Mouse (Mus musculus) brain, embryonic 14.5 days (tissue): ENCODE data around the gene Dapk3. TPM values are rescaled to one million over a fixed set of nuclear protein-coding genes. Genes with fewer than 3 reads are reported as not detected.

ENCODE experiments used
- DNase-seq: peaks from one replicate; pipeline ENCODE4 v3.0.0-alpha.2; 2011; ENCODE audit warnings: low read depth
- CTCF ChIP-seq: fragments of 200-500 bp; IDR thresholded peaks from 2 replicates; pipeline ENCODE4 v1.5.1; 2012; ENCODE audit warnings: inconsistent platforms, mild to moderate bottlenecking, moderate library complexity, borderline replicate concordance; ENCODE audit not compliant: insufficient read depth, insufficient read length; ENCODE audit errors: extremely low read depth
- POLR2A ChIP-seq: fragments of 200-500 bp; IDR thresholded peaks from 2 replicates; pipeline ENCODE4 v1.6.1; 2012; ENCODE audit warnings: mild to moderate bottlenecking, inconsistent platforms, borderline replicate concordance; ENCODE audit not compliant: poor library complexity, insufficient read depth, insufficient read length, severe bottlenecking; ENCODE audit errors: extremely low read depth
- polyA plus RNA-seq: library from polyadenylated mRNA; depleted of rRNA; stranded (reverse); fragments of >200 nt; gene quantifications from 2 replicates; pipeline ENCODE4 v1.2.3, GENCODE M21; 2012; rRNA removed

The Dapk3 gene
- polyA plus RNA-seq, 1 experiment: 88.4 TPM

DNA sequence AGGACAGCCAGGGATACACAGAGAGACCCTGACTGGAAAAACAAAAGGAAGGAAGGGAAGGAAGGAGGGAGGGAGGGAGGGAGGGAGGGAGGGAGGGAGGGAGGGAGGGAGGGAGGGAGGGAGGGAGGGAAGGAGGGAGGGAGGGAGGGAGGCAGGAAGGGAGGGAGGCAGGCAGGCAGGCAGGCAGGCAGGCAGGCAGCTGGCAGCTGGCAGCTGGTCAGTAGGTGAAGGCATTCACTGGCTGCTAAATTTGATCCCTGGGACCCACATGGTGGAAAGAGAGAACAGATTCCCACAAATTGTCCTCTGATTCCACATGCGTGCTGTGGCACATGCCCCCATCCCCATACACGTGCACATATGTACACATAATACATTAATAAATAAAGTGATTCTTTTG, 55.8 kb downstream of the Dapk3 start:
- TF ChIP-seq CTCF (no peak), POLR2A (no peak)

DNA sequence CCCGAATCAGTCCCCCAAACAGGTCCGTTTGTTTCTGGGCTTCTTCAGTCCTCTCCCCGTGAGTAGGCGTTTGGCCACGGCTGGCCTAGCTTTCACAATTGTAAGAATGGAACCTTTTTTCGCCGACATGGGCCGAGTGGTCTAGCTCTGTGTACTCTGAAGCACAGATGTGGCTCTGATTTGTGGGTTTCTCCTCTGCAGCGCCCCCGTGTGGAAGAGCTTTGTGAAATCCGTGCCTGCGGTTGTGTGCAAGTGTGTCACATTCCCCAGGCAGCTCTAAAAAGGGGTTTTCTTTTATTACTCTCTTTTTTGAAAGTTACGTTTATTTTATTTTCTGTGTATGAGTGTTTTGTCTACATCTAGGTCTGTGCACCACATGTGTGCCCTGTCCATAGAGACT, 58.1 kb downstream of the Dapk3 start:
- DNase-seq: peak; percentile 67
- no peak for TF ChIP-seq POLR2A
- TF ChIP-seq CTCF: peak; percentile 75

More for the DNA sequence above, 55.8 kb downstream of the Dapk3 start:
- no peak for DNase-seq

DNA sequence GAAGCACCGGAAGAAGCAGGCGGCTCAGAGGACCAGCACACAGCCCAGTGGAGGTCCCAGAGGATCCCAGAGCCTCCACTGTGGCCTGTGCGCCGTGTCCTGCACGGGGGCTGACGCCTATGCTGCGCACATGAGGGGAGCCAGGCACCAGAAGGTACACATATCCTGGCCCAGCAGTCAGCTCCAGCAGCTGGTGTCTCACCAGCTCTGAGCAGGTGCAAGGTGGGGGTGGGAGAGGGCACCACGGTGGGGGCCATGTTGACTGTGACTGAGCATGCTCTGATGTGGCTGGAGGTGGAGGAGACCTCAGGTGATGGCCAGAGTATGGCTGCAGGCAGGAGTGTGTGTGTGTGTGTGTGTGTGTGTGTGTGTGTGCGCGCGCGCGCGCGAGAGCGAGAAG, 59.2 kb downstream of the Dapk3 start:
- DNase-seq: no peak
- no peak for TF ChIP-seq CTCF
- no peak for TF ChIP-seq POLR2A

Other genes starting within 250 kb of the Dapk3 start
- 13.3 and 13.6 TPM in 2 replicates for gene Gng7, start 168.1 kb upstream of the Dapk3 start, polyA plus RNA-seq
- 41.5 and 66.5 TPM in 2 replicates for gene Diras1, start 157.3 kb upstream of the Dapk3 start, polyA plus RNA-seq
- gene Slc39a3, start 145.6 kb upstream of the Dapk3 start, polyA plus RNA-seq: 70.0 and 77.9 TPM in 2 replicates
- gene Sgta, start 122.8 kb upstream of the Dapk3 start, polyA plus RNA-seq: 326 and 369 TPM in 2 replicates
- gene Thop1, start 113.0 kb upstream of the Dapk3 start, polyA plus RNA-seq: 69.5 and 86.1 TPM in 2 replicates
- 0.19 and 0.20 TPM in 2 replicates for gene Creb3l3, start 84.1 kb upstream of the Dapk3 start, polyA plus RNA-seq
- 203 and 214 TPM in 2 replicates for gene Map2k2, start 77.1 kb upstream of the Dapk3 start, polyA plus RNA-seq
- gene Zbtb7a, start 47.8 kb upstream of the Dapk3 start, polyA plus RNA-seq: 9.2 and 12.7 TPM in 2 replicates
- 38.4 and 47.8 TPM in 2 replicates for gene Pias4, start 15.1 kb upstream of the Dapk3 start, polyA plus RNA-seq
- 1,504 and 1,952 TPM in 2 replicates for gene Eef2, start 6.4 kb upstream of the Dapk3 start, polyA plus RNA-seq
- gene 4930442H23Rik, start 844 bp downstream of the Dapk3 start, polyA plus RNA-seq: not detected in 2 replicates
- gene Nmrk2, start 19.0 kb downstream of the Dapk3 start, polyA plus RNA-seq: 0.18 and 0.21 TPM in 2 replicates
- 134 and 169 TPM in 2 replicates for gene Atcay, start 47.8 kb downstream of the Dapk3 start, polyA plus RNA-seq
- 59.8 and 63.6 TPM in 2 replicates for gene Zfr2, start 50.1 kb downstream of the Dapk3 start, polyA plus RNA-seq
- gene Matk, start 69.9 kb downstream of the Dapk3 start, polyA plus RNA-seq: 30.6 and 31.9 TPM in 2 replicates
- 67.0 and 72.1 TPM in 2 replicates for gene Mrpl54, start 83.9 kb downstream of the Dapk3 start, polyA plus RNA-seq
- gene Apba3, start 84.0 kb downstream of the Dapk3 start, polyA plus RNA-seq: 45.2 and 47.0 TPM in 2 replicates
- gene Tjp3, start 108.6 kb downstream of the Dapk3 start, polyA plus RNA-seq: 4.6 and 4.9 TPM in 2 replicates
- gene Pip5k1c, start 110.0 kb downstream of the Dapk3 start, polyA plus RNA-seq: 267 and 268 TPM in 2 replicates
- 41.4 and 44.3 TPM in 2 replicates for gene Cactin, start 138.1 kb downstream of the Dapk3 start, polyA plus RNA-seq
- 5.0 and 5.3 TPM in 2 replicates for gene Tbxa2r, start 145.7 kb downstream of the Dapk3 start, polyA plus RNA-seq
- gene Gipc3, start 160.3 kb downstream of the Dapk3 start, polyA plus RNA-seq: 0.05 and 0.16 TPM in 2 replicates
- gene Hmg20b, start 167.5 kb downstream of the Dapk3 start, polyA plus RNA-seq: 49.5 and 63.8 TPM in 2 replicates
- gene Mfsd12, start 174.5 kb downstream of the Dapk3 start, polyA plus RNA-seq: 13.1 and 15.6 TPM in 2 replicates
- gene 4930404N11Rik, start 182.8 kb downstream of the Dapk3 start, polyA plus RNA-seq: 0.19 and 0.25 TPM in 2 replicates
- gene Fzr1, start 195.5 kb downstream of the Dapk3 start, polyA plus RNA-seq: 154 and 184 TPM in 2 replicates
- gene Dohh, start 201.4 kb downstream of the Dapk3 start, polyA plus RNA-seq: 64.0 and 67.4 TPM in 2 replicates
- gene Gm48551, start 201.5 kb downstream of the Dapk3 start, polyA plus RNA-seq: 6.8 and 9.6 TPM in 2 replicates
- gene Gm48552, start 206.0 kb downstream of the Dapk3 start, polyA plus RNA-seq: 8.7 and 9.4 TPM in 2 replicates
- 3.0 and 4.2 TPM in 2 replicates for gene Smim24, start 210.0 kb downstream of the Dapk3 start, polyA plus RNA-seq